Mouse (Mus musculus): ENCODE data around the gene Akap2. TPM values are rescaled to one million over a fixed set of nuclear protein-coding genes. Genes with fewer than 3 reads are reported as not detected.

Akap2 gene
- polyA plus RNA-seq, 1 experiment from 2014 or later = 22.2 TPM

GRCm38 (mm10) chr4:57895902-57896301 is 178.4 kb downstream of the Akap2 start:
- Histone ChIP-seq H3K36me3 (peaks cover 5% of the 10 kb centered on the region; the same call in 1 of the 2 replicates), H3K4me1 (peaks cover 35% of the 10 kb centered on the region), H3K9me3 (replicated peaks) (no peaks in the 10 kb centered on the region), H3K27ac (replicated peaks) (no peak overlapping the region), H3K4me3 (no peak overlapping the region), H3K27me3 (ENCODE audit: low read depth, poor library complexity, severe bottlenecking) (no peaks in the 10 kb centered on the region)
- no peak for DNase-seq (ENCODE audit: low spot score)
- 70% methylated on average over 6 of the region's 6 CpGs for WGBS

GRCm38 (mm10) chr4:57896631-57897030 is 179.2 kb downstream of the Akap2 start:
- Histone ChIP-seq H3K4me3 (no peak overlapping the region), H3K36me3 (peaks cover 5% of the 10 kb centered on the region; the same call in 1 of the 2 replicates), H3K4me1 (peaks cover 29% of the 10 kb centered on the region), H3K27ac (replicated peaks) (no peak overlapping the region), H3K9me3 (replicated peaks) (no peaks in the 10 kb centered on the region), H3K27me3 (ENCODE audit: low read depth, poor library complexity, severe bottlenecking) (no peaks in the 10 kb centered on the region)
- WGBS = 95% methylated on average over 3 of the region's 3 CpGs
- DNase-seq (ENCODE audit: low spot score) = no peak

- no peaks in the 10 kb centered on the region for H3K36me3 ChIP-seq
- H3K9me3 ChIP-seq (replicated peaks) = no peaks in the 10 kb centered on the region
- peaks cover 11% of the 10 kb centered on the region for H3K4me1 ChIP-seq
- H3K4me3 ChIP-seq = no peak overlapping the region
- DNase-seq (ENCODE audit: low spot score) = peak; percentile 48
- no peak overlapping the region for H3K27ac ChIP-seq (replicated peaks)
- H3K27me3 ChIP-seq (ENCODE audit: low read depth, poor library complexity, severe bottlenecking) = 0 out of 2 replicates have a peak, but pooled peaks cover 3% of the 10 kb centered on the region
- WGBS = 13% methylated on average over 4 of the region's 4 CpGs
These were observed 183.8 kb downstream of the Akap2 start for GRCm38 (mm10) chr4:57901210-57901609.

- Histone ChIP-seq H3K4me1 (peaks cover 15% of the 10 kb centered on the region), H3K27ac (replicated peaks) (no peak overlapping the region), H3K36me3 (no peaks in the 10 kb centered on the region), H3K9me3 (replicated peaks) (no peaks in the 10 kb centered on the region), H3K4me3 (no peak overlapping the region), H3K27me3 (ENCODE audit: low read depth, poor library complexity, severe bottlenecking) (0 out of 2 replicates have a peak, but pooled peaks cover 3% of the 10 kb centered on the region)
- no peak for DNase-seq (ENCODE audit: low spot score)
- WGBS = 85% methylated on average over 5 of the region's 5 CpGs
These were observed 185.2 kb downstream of the Akap2 start for GRCm38 (mm10) chr4:57902619-57903018.

GRCm38 (mm10) chr4:57904211-57904610 is 186.8 kb downstream of the Akap2 start:
- Histone ChIP-seq H3K9me3 (replicated peaks) (no peaks in the 10 kb centered on the region), H3K27me3 (ENCODE audit: low read depth, poor library complexity, severe bottlenecking) (0 out of 2 replicates have a peak, but pooled peaks cover 3% of the 10 kb centered on the region), H3K36me3 (no peaks in the 10 kb centered on the region), H3K4me3 (no peak overlapping the region), H3K4me1 (peaks cover 15% of the 10 kb centered on the region), H3K27ac (replicated peaks) (no peak overlapping the region)
- peak; percentile 66 for DNase-seq (ENCODE audit: low spot score)
- 18% methylated on average over 5 of the region's 5 CpGs for WGBS

- no peak for DNase-seq (ENCODE audit: low spot score)
- H3K27ac ChIP-seq (replicated peaks) = no peak overlapping the region
- no peak overlapping the region for H3K4me3 ChIP-seq
- H3K9me3 ChIP-seq (replicated peaks) = no peaks in the 10 kb centered on the region
- peaks cover 15% of the 10 kb centered on the region for H3K4me1 ChIP-seq
- H3K36me3 ChIP-seq = no peaks in the 10 kb centered on the region
- 34% methylated on average over 9 of the region's 9 CpGs for WGBS
- H3K27me3 ChIP-seq (ENCODE audit: low read depth, poor library complexity, severe bottlenecking) = 0 out of 2 replicates have a peak, but pooled peaks cover 3% of the 10 kb centered on the region
These were observed 187.2 kb downstream of the Akap2 start for GRCm38 (mm10) chr4:57904638-57905037.

GRCm38 (mm10) chr4:57906708-57907107 is 189.3 kb downstream of the Akap2 start:
- 0 out of 2 replicates have a peak, but pooled peaks cover 3% of the 10 kb centered on the region for H3K27me3 ChIP-seq (ENCODE audit: low read depth, poor library complexity, severe bottlenecking)
- no peaks in the 10 kb centered on the region for H3K9me3 ChIP-seq (replicated peaks)
- no peak overlapping the region for H3K4me3 ChIP-seq
- no peaks in the 10 kb centered on the region for H3K36me3 ChIP-seq
- WGBS = 29% methylated on average over 2 of the region's 2 CpGs
- no peak overlapping the region for H3K27ac ChIP-seq (replicated peaks)
- no peak for DNase-seq (ENCODE audit: low spot score)
- H3K4me1 ChIP-seq = peaks cover 15% of the 10 kb centered on the region

GRCm38 (mm10) chr4:57908860-57909259 is 191.4 kb downstream of the Akap2 start:
- Histone ChIP-seq H3K4me1 (peaks cover 15% of the 10 kb centered on the region), H3K27me3 (ENCODE audit: low read depth, poor library complexity, severe bottlenecking) (no peaks in the 10 kb centered on the region), H3K27ac (replicated peaks) (no peak overlapping the region), H3K4me3 (no peak overlapping the region), H3K9me3 (replicated peaks) (no peaks in the 10 kb centered on the region), H3K36me3 (no peaks in the 10 kb centered on the region)
- WGBS = 82% methylated on average over 6 of the region's 6 CpGs
- DNase-seq (ENCODE audit: low spot score) = no peak

GRCm38 (mm10) chr4:57913021-57913420 is 195.6 kb downstream of the Akap2 start:
- peaks cover 13% of the 10 kb centered on the region for H3K4me1 ChIP-seq
- DNase-seq (ENCODE audit: low spot score) = no peak
- no peaks in the 10 kb centered on the region for H3K9me3 ChIP-seq (replicated peaks)
- no peaks in the 10 kb centered on the region for H3K36me3 ChIP-seq
- no peak overlapping the region for H3K27ac ChIP-seq (replicated peaks)
- peaks cover 29% of the 10 kb centered on the region for H3K27me3 ChIP-seq (ENCODE audit: low read depth, poor library complexity, severe bottlenecking)
- H3K4me3 ChIP-seq = no peak overlapping the region

- Histone ChIP-seq H3K36me3 (no peaks in the 10 kb centered on the region), H3K4me1 (peaks cover 16% of the 10 kb centered on the region), H3K4me3 (no peak overlapping the region), H3K27me3 (ENCODE audit: low read depth, poor library complexity, severe bottlenecking) (peaks cover 29% of the 10 kb centered on the region), H3K9me3 (replicated peaks) (no peaks in the 10 kb centered on the region), H3K27ac (replicated peaks) (no peak overlapping the region)
- DNase-seq (ENCODE audit: low spot score) = no peak
- 77% methylated on average over 9 of the region's 10 CpGs for WGBS
These were observed 197.0 kb downstream of the Akap2 start for GRCm38 (mm10) chr4:57914193-57915190.

GRCm38 (mm10) chr4:57915216-57915965 is 197.9 kb downstream of the Akap2 start:
- DNase-seq (ENCODE audit: low spot score) = no peak
- 44% methylated on average over 17 of the region's 17 CpGs for WGBS
- peak overlapping the region; percentile 20 for H3K4me3 ChIP-seq
- peaks cover 29% of the 10 kb centered on the region for H3K27me3 ChIP-seq (ENCODE audit: low read depth, poor library complexity, severe bottlenecking)
- no peaks in the 10 kb centered on the region for H3K36me3 ChIP-seq
- no peaks in the 10 kb centered on the region for H3K9me3 ChIP-seq (replicated peaks)
- peak overlapping the region; percentile 46; the same call in 1 of the 2 replicates for H3K27ac ChIP-seq (replicated peaks)
- peaks cover 25% of the 10 kb centered on the region for H3K4me1 ChIP-seq

- whole genome bisulfite sequencing = 40% methylated on average over 9 of the region's 9 CpGs
These were observed 198.8 kb downstream of the Akap2 start, which contains the start of gene D630039A03Rik for GRCm38 (mm10) chr4:57916201-57916661. Gene D630039A03Rik, minus strand, starts transcription at chr4:57916297.

More at GRCm38 (mm10) chr4:57916201-57916661, 198.8 kb downstream of the Akap2 start, which contains the start of gene D630039A03Rik:
- Histone ChIP-seq H3K27me3 (ENCODE audit: low read depth, poor library complexity, severe bottlenecking) (peaks cover 29% of the 10 kb centered on the region), H3K9me3 (replicated peaks) (no peaks in the 10 kb centered on the region), H3K27ac (replicated peaks) (peak within 1 kb of the TSS; percentile 46; the same call in 1 of the 2 replicates), H3K4me1 (peaks cover 32% of the 10 kb centered on the region), H3K4me3 (peak within 1 kb of the TSS; percentile 20), H3K36me3 (no peaks in the 10 kb centered on the region)
- no peak for DNase-seq (ENCODE audit: low spot score)

Data from midbrain, embryonic 10.5 days (tissue).